Mouse (Mus musculus) macrophage (primary cell): ENCODE results near the gene Castor2. TPM values are rescaled to one million over a fixed set of nuclear protein-coding genes. Genes with fewer than 3 reads are reported as not detected.

ENCODE experiments used
- H3K27ac ChIP-seq: fragments of 350-480 bp; formaldehyde crosslinking; 2 replicates; pipeline ENCODE4 v1.9.0; 2021
- H3K36me3 ChIP-seq: fragments of 350-480 bp; formaldehyde crosslinking; 2 replicates; pipeline ENCODE4 v1.9.0; 2021; ENCODE audit errors: inconsistent target
- H3K4me3 ChIP-seq: fragments of 350-480 bp; formaldehyde crosslinking; 2 replicates; pipeline ENCODE4 v1.9.0; 2021; ENCODE audit errors: inconsistent target
- H3K79me2 ChIP-seq: fragments of 350-480 bp; formaldehyde crosslinking; 2 replicates; pipeline ENCODE4 v1.9.0; 2021; ENCODE audit errors: inconsistent target
- WGBS: methylation state at CpG from one replicate; pipeline ENCODE4 v1.1.7; 2026; ENCODE audit warnings: inconsistent platforms; ENCODE audit not compliant: missing documents; 5-methylcytosine and 5-hydroxymethylcytosine counted together
- polyA plus RNA-seq: library from polyadenylated mRNA; stranded (reverse); fragments of 250-400 nt; gene quantifications from 3 replicates; pipeline ENCODE4 v1.2.4, GENCODE M21; 2018; ENCODE audit warnings: inconsistent platforms

Gene Castor2
- polyA plus RNA-seq, 1 experiment from 2014 or later = 22.1 TPM

GRCm38 (mm10) chr5:134155916-134156466 lies 56.5 kb downstream of the Castor2 start:
- 96% methylated on average over 6 of the region's 7 CpGs for WGBS
- Histone ChIP-seq H3K79me2 (no peaks in the 10 kb centered on the region), H3K36me3 (peaks cover 14% of the 10 kb centered on the region; the same call in 1 of the 2 replicates), H3K27ac (no peak overlapping the region), H3K4me3 (no peak overlapping the region)

DNA sequence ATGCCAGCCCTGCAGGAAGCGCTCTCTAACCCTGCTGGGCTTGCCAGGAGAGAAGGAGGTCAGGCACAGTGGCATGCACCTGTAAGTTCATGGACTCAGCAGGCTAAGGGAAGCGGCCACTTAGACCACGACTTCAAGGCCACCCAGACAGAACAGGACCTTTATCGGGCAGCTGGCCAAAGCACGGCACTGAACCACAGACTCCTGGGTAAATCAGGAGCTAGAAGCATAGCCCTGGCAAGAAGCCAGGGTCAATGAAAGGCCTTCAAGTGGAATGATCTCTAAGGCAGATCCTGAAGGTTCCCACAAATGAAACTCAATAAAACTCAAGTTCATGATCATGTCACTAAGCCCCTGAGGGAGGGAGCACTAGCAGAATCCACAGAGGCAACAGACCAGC lies 65.2 kb downstream of the Castor2 start:
- Histone ChIP-seq H3K4me3 (no peak overlapping the region), H3K79me2 (no peaks in the 10 kb centered on the region), H3K27ac (no peak overlapping the region), H3K36me3 (peaks cover 17% of the 10 kb centered on the region; the same call in 1 of the 2 replicates)
- 83% methylated on average over 5 of the region's 5 CpGs for WGBS

DNA sequence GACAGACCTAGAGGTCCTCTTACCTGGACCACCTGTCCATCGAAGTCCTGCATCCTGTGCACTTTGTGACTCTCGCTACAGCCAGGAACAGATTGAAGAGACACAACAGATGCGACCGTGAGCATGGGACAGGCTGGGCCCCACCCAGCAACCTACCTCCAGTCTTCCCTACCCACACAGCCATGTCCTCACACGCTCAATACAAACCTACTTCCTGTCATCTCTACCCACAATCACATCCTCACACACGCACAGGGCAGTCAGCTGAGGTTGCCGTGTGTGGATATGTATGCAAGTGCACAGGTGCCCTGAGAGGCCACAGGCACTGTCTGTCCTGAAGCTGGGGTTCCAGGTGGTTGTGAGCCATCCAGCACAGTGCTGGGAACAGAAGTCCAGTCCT lies 67.1 kb downstream of the Castor2 start:
- peaks cover 11% of the 10 kb centered on the region; the same call in 1 of the 2 replicates for H3K36me3 ChIP-seq
- H3K27ac ChIP-seq = no peak overlapping the region
- no peaks in the 10 kb centered on the region for H3K79me2 ChIP-seq
- 83% methylated on average over 7 of the region's 7 CpGs for WGBS
- no peak overlapping the region for H3K4me3 ChIP-seq

- no peak overlapping the region for H3K4me3 ChIP-seq
- H3K27ac ChIP-seq = no peak overlapping the region
- H3K36me3 ChIP-seq = peaks cover 11% of the 10 kb centered on the region; the same call in 1 of the 2 replicates
- 99% methylated on average over 9 of the region's 9 CpGs for WGBS
- H3K79me2 ChIP-seq = peaks cover 6% of the 10 kb centered on the region; the same call in 1 of the 2 replicates
Measured at GRCm38 (mm10) chr5:134168033-134168432, 68.5 kb downstream of the Castor2 start.

DNA sequence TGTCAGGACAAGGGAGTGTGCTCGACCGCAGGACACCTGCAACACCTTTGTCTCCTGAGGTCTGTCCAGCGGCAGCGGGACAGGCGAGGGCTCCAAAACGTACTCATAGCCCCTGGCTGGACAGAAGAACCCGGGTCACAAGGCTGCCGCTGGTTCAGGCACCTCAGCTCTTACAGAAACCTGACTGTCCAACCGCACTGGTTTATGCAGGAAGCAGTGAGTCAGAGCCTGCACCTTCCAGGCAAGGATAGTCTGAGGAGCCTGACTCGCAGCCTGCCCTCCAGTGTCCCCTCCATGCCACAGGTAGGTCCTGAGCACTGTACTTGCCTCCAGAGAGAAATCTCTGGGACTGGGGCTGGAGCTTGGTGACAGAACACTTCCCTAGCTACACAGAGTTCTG lies 69.7 kb downstream of the Castor2 start:
- WGBS = 96% methylated on average over 9 of the region's 10 CpGs
- H3K4me3 ChIP-seq = no peak overlapping the region
- no peak overlapping the region for H3K27ac ChIP-seq
- H3K36me3 ChIP-seq = peaks cover 6% of the 10 kb centered on the region; the same call in 1 of the 2 replicates
- peaks cover 17% of the 10 kb centered on the region for H3K79me2 ChIP-seq

- Histone ChIP-seq H3K27ac (no peak overlapping the region), H3K79me2 (peaks cover 26% of the 10 kb centered on the region), H3K36me3 (peaks cover 6% of the 10 kb centered on the region; the same call in 1 of the 2 replicates), H3K4me3 (no peak overlapping the region)
- WGBS = 87% methylated on average over 7 of the region's 8 CpGs
Measured at GRCm38 (mm10) chr5:134170167-134170566, 70.7 kb downstream of the Castor2 start.

GRCm38 (mm10) chr5:134173206-134173605 lies 73.7 kb downstream of the Castor2 start:
- Histone ChIP-seq H3K27ac (no peak overlapping the region), H3K36me3 (no peaks in the 10 kb centered on the region), H3K4me3 (no peak overlapping the region), H3K79me2 (peaks cover 34% of the 10 kb centered on the region)
- 48% methylated on average over 4 of the region's 4 CpGs for WGBS

- WGBS = 18% methylated on average over 9 of the region's 10 CpGs
- H3K4me3 ChIP-seq = peak overlapping the region; percentile 70
Measured at GRCm38 (mm10) chr5:134175696-134176095, 76.2 kb downstream of the Castor2 start.

GRCm38 (mm10) chr5:134176169-134176881 lies 76.8 kb downstream of the Castor2 start, which contains the start of gene Rcc1l:
Gene Rcc1l, minus strand, starts transcription at chr5:134176774.
- Histone ChIP-seq H3K36me3 (no peaks in the 10 kb centered on the region), H3K4me3 (peak within 1 kb of the TSS; percentile 70), H3K79me2 (peaks cover 34% of the 10 kb centered on the region), H3K27ac (peak within 1 kb of the TSS; percentile 48)
- under 1% methylated on average over 70 of the region's 72 CpGs for WGBS

More at GRCm38 (mm10) chr5:134175696-134176095, 76.2 kb downstream of the Castor2 start:
- peak overlapping the region; percentile 48 for H3K27ac ChIP-seq
- no peaks in the 10 kb centered on the region for H3K36me3 ChIP-seq
- H3K79me2 ChIP-seq = peaks cover 34% of the 10 kb centered on the region

DNA sequence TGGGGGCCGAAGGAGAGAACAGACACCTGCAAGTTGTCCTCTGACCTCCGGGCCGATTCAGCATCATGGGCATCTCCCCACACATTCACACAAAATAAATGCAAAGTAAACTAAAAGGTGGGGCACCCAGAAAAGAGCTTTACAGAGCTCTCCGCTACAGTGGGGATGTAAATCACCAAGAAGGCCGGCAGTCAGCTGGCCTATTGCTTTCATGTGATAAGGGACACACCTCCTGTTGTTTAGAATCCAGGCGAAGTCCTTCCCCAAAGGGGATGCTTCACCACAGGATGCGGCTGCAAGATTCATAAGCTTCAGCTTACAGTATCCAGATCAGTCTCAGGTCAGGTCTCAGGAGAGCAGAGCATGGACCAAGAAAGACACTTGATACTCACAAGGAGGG lies 79.0 kb downstream of the Castor2 start:
- H3K4me3 ChIP-seq = no peak overlapping the region
- WGBS = 94% methylated on average over 7 of the region's 7 CpGs

DNA sequence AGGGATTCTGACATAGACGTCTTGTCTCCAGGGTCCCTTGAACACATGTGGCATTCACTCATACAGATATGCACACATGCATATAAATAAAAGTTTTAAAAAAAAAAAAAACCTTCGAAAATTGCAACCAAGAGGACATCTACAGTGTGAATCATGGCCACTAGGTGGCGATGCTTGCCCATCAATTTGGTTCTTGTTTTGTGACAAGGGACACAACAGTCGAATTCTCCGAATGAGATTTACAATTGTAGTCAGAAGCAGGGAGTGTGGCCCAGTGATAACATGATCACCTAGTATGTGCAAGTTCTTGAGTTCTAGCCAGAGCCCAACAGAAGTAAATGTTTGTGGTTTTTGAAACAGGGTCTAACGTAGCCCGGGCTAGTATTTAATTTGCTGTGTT lies 80.4 kb downstream of the Castor2 start:
- Histone ChIP-seq H3K27ac (no peak overlapping the region), H3K79me2 (peaks cover 11% of the 10 kb centered on the region), H3K4me3 (no peak overlapping the region), H3K36me3 (no peaks in the 10 kb centered on the region)
- 11% methylated on average over 7 of the region's 7 CpGs for WGBS

More for the DNA sequence above, 79.0 kb downstream of the Castor2 start:
- no peaks in the 10 kb centered on the region for H3K36me3 ChIP-seq
- peaks cover 23% of the 10 kb centered on the region for H3K79me2 ChIP-seq
- H3K27ac ChIP-seq = no peak overlapping the region

DNA sequence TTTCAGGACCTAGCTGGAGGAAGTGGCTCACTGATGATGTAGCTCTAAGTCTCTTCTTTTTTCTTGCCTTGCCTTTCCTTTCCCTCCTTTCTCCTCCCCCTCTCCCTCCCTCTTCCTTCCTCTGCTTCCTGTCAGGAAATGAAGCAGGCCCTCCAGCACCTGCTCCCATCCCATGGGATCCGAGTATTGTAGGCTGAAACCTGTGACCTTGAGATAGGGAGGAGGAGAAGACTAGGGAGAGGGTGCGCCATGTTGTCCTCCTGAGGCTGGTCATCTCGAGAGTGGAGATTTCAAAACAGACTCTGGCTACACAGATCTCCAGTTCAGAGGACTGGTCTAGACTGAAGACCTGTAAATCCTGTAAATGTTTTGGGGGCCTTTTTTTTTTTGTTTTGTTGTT lies 82.7 kb downstream of the Castor2 start:
- no peak overlapping the region for H3K4me3 ChIP-seq
- H3K36me3 ChIP-seq = no peaks in the 10 kb centered on the region
- peaks cover 14% of the 10 kb centered on the region; the same call in 1 of the 2 replicates for H3K79me2 ChIP-seq
- WGBS = 65% methylated on average over 3 of the region's 3 CpGs
- H3K27ac ChIP-seq = no peak overlapping the region

- Histone ChIP-seq H3K79me2 (peaks cover 14% of the 10 kb centered on the region; the same call in 1 of the 2 replicates), H3K36me3 (no peaks in the 10 kb centered on the region), H3K4me3 (no peak overlapping the region), H3K27ac (no peak overlapping the region)
- 75% methylated on average over 4 of the region's 4 CpGs for WGBS
Measured at GRCm38 (mm10) chr5:134182735-134183134, 83.2 kb downstream of the Castor2 start.

DNA sequence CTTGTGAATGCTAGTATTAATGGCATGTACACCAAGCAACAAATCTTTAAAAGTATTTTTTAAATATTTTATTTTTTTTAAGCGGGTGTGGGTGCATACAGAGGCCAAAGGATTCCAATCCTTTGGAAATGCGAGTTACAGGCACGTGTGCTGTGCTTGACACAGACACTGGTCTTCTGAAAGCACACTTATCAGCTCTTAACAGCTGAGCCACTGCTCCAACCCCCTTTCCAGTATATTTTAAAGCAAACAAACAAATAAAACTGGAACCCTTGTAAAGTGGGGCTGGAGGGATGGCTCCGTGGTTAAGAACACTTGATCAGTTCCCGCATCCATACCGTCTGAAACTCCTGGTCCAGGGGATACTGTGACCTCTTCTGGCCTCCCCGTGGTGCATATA lies 83.7 kb downstream of the Castor2 start:
- 64% methylated on average over 7 of the region's 7 CpGs for WGBS
- Histone ChIP-seq H3K36me3 (no peaks in the 10 kb centered on the region), H3K4me3 (peak overlapping the region; percentile 24), H3K27ac (peak overlapping the region; percentile 37), H3K79me2 (peaks cover 14% of the 10 kb centered on the region; the same call in 1 of the 2 replicates)
